Mouse (Mus musculus): ENCODE measurements around the gene Dnajb12. TPM values are rescaled to one million over a fixed set of nuclear protein-coding genes. Genes with fewer than 3 reads are reported as not detected.
A peak's percentile ranks its signal among the peaks of the same experiment; 100 is the strongest.
"Not testable (repeated sequence)": the region's sequence is repeated elsewhere in the genome, so short reads cannot be mapped to it uniquely, and the experiment has no call there.

The Dnajb12 gene
- polyA plus RNA-seq, 1 experiment from 2014 or later: 20.7 TPM

DNA sequence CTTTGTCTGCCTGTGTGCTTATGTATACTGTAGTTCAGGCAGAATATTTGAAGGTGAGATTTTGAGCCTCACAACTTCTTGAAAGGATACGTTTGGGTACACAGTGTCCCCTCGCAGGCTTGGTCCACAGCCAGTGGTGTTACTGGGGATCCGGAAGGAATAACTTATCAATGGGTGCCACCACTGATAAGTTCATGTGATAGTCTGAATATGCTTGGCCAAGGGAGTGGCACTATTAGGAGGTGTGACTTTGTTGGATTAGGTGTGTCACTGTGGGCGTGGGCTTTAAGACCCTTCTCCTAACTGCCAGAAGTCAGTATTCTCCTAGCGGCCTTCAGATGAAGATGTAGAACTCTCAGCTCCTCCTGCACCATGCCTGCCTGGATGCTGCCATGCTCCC, 6.2 kb upstream of the Dnajb12 start:
- WGBS: 91% methylated on average over 5 of the region's 5 CpGs

DNA sequence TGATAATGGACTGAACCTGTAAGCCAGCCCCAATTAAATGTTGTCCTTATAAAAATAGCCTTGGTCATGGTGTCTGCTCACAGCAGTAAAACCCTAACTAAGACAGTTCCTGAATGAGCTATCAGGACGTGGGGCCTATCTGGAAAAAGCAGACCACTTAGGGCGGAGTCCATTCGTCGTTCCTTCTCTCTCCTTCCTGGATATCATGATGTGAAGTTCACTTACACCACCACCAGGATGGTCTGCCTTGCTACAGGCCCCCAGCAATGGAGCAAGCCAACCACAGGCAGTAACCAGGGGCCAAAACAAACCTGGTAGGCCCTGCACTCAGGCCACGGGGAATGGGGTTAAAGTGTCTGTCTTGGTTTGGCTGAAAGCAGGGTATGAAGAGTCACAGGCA, 5.7 kb upstream of the Dnajb12 start:
- H3K4me3 ChIP-seq: no peak overlapping the region
- H3K4me1 ChIP-seq: peaks cover 2% of the 10 kb centered on the region; the same call in 1 of the 2 replicates
- ATAC-seq (ENCODE audit: insufficient number of reproducible peaks, insufficient read depth, low FRiP score, low TSS enrichment, low read depth): no peak
- no peak overlapping the region for H3K9ac ChIP-seq
- H3K36me3 ChIP-seq: no peaks in the 10 kb centered on the region
- H3K27me3 ChIP-seq: no peaks in the 10 kb centered on the region
- no peak overlapping the region for H3K27ac ChIP-seq
- WGBS: 69% methylated on average over 5 of the region's 5 CpGs
- no peaks in the 10 kb centered on the region for H3K9me3 ChIP-seq
- no peak overlapping the region for H3K4me2 ChIP-seq

More for the DNA sequence above, 6.2 kb upstream of the Dnajb12 start:
- H3K27ac ChIP-seq: no peak overlapping the region
- no peaks in the 10 kb centered on the region for H3K4me1 ChIP-seq
- no peak overlapping the region for H3K9ac ChIP-seq
- H3K4me3 ChIP-seq: no peak overlapping the region
- ATAC-seq (ENCODE audit: insufficient number of reproducible peaks, insufficient read depth, low FRiP score, low TSS enrichment, low read depth): no peak
- H3K36me3 ChIP-seq: no peaks in the 10 kb centered on the region
- H3K9me3 ChIP-seq: no peaks in the 10 kb centered on the region
- no peaks in the 10 kb centered on the region for H3K27me3 ChIP-seq
- H3K4me2 ChIP-seq: no peak overlapping the region

DNA sequence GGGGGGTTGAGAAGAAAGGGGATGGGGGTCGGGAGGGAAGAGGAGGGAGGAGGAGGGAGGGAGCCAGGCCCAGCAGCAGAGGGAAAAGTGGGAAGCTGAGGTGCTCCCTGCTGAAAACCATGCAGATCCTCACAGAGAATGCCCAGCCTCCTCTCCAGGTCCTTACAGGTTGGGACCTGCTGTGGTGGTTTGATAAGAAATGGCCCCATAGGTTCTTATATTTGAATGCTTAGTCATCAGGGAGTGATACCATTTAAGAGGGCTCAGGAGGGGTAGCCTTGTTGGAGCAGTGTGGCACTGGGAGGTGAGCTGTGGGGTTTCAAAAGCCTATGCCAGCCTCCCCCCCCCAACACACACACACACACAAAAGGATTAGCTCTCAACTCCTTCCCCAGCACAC, 4.0 kb upstream of the Dnajb12 start:
- WGBS: 6% methylated on average over 1 of the region's 1 CpGs
- H3K4me2 ChIP-seq: no peak overlapping the region
- no peak for ATAC-seq (ENCODE audit: insufficient number of reproducible peaks, insufficient read depth, low FRiP score, low TSS enrichment, low read depth)

DNA sequence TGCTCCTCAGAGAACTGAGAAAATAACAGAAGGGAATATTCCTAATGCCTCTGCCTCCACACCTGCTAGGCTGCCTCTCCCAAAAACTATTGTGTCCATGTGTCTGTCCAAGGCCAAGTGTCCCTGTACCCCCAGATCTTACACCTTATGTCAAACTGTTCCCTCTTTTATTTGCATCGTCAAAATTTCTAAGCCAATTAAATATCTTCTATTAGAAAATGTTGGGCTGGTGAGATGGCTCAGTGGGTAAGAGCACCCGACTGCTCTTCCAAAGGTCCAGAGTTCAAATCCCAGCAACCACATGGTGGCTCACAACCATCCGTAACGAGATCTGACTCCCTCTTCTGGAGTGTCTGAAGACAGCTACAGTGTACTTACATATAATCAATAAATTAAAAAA, 2.7 kb upstream of the Dnajb12 start:
- not testable (repeated sequence) for H3K27me3 ChIP-seq; H3K9ac ChIP-seq; H3K36me3 ChIP-seq; H3K4me3 ChIP-seq; H3K4me2 ChIP-seq; H3K27ac ChIP-seq; H3K9me3 ChIP-seq; ATAC-seq (ENCODE audit: insufficient number of reproducible peaks, insufficient read depth, low FRiP score, low TSS enrichment, low read depth)
- 82% methylated on average over 4 of the region's 4 CpGs for WGBS
- peaks cover 16% of the 10 kb centered on the region for H3K4me1 ChIP-seq

More for the DNA sequence above, 4.0 kb upstream of the Dnajb12 start:
- H3K9me3 ChIP-seq: no peaks in the 10 kb centered on the region
- H3K27me3 ChIP-seq: no peaks in the 10 kb centered on the region
- no peak overlapping the region for H3K27ac ChIP-seq
- no peaks in the 10 kb centered on the region for H3K36me3 ChIP-seq
- H3K9ac ChIP-seq: no peak overlapping the region
- H3K4me3 ChIP-seq: no peak overlapping the region
- H3K4me1 ChIP-seq: peaks cover 7% of the 10 kb centered on the region

DNA sequence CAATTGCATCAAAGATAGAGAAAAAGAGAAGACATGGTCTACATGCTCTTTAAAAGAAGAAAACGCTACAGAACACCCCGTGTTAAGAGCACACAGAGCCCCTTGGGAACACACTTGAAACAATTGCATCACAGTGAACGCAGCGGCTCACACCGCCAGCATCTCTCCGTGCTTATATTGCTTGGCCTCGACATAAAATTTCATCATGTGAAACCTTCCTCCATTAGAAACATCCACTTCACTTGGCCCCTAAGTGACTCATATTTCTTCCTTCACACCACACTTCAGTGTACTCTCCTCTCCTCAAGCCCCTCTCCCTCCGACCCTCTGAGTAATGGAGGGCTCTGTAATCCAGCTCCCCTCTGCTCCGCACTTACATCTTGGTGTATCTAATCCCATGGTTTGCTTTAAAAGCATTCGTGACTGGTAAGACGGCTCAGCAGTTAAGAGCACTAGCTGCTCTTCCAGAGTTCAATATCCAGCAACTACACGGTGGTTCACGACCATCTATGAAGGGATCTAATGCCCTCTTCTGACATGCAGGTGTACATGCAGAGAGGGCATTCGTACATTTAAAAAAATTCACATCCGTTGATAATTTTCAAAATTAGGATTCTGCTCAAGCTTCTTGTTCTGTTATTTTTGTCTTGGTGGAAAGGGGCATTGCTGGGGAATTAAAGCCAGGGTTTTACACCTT, 1.8 kb upstream of the Dnajb12 start:
- WGBS: 73% methylated on average over 15 of the region's 15 CpGs
- Histone ChIP-seq H3K4me3 (no peak overlapping the region), H3K9me3 (no peaks in the 10 kb centered on the region), H3K27ac (no peak overlapping the region), H3K36me3 (no peaks in the 10 kb centered on the region), H3K27me3 (no peaks in the 10 kb centered on the region), H3K4me1 (peaks cover 16% of the 10 kb centered on the region), H3K4me2 (no peak overlapping the region), H3K9ac (no peak overlapping the region)
- ATAC-seq (ENCODE audit: insufficient number of reproducible peaks, insufficient read depth, low FRiP score, low TSS enrichment, low read depth): no peak

DNA sequence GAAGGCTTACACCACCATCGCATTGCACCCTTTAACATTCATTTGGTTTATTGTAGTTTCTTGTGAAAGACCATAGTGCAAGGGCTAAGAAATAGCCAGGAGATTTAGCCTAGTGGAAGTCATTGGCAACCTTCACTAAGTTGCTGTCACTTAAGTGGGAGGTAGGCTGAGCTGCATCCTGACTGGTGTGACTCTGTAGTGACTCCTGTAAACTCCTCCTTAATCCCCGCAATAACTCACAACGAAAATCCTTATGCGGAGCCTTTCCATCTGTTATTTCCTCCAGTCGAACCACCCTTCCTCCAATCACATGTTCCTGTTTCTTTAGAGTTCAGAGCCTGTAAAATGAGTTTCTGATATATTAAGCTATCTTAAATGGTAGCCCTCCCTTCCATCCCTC, 533 bp upstream of the Dnajb12 start:
- Histone ChIP-seq H3K4me3 (peak overlapping the region; percentile 89), H3K9ac (peak overlapping the region; percentile 92), H3K9me3 (no peaks in the 10 kb centered on the region), H3K27me3 (no peaks in the 10 kb centered on the region), H3K36me3 (peaks cover 7% of the 10 kb centered on the region), H3K27ac (peak overlapping the region; percentile 48; the same call in 1 of the 2 replicates), H3K4me2 (peak overlapping the region; percentile 89), H3K4me1 (peaks cover 16% of the 10 kb centered on the region)
- ATAC-seq (ENCODE audit: insufficient number of reproducible peaks, insufficient read depth, low FRiP score, low TSS enrichment, low read depth): no peak
- WGBS: 19% methylated on average over 5 of the region's 5 CpGs

DNA sequence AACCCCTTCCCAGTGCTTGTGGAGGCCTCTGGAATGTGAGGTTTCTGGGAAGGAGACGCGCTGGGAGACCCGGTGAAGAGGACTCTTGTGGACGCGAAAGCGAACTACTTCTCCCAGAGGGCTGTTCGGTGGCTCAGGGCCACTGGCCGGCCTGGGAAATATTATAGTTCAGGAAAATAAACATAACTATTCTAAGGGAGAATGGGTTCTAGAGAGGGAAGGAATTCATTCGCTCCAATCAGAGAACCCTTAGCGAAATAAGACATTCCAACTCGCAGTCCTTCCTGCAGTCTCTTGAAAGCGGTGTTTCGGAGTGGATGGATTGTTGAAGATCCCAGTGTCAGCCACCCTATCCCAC, 652 bp downstream of the Dnajb12 start:
- Histone ChIP-seq H3K4me2 (peak overlapping the region; percentile 89), H3K27me3 (no peaks in the 10 kb centered on the region), H3K36me3 (peaks cover 18% of the 10 kb centered on the region), H3K4me3 (peak overlapping the region; percentile 89), H3K4me1 (peaks cover 16% of the 10 kb centered on the region), H3K9ac (peak overlapping the region; percentile 92), H3K9me3 (no peaks in the 10 kb centered on the region), H3K27ac (peak overlapping the region; percentile 99)
- ATAC-seq (ENCODE audit: insufficient number of reproducible peaks, insufficient read depth, low FRiP score, low TSS enrichment, low read depth): peak; percentile 46
- WGBS: under 1% methylated on average over 13 of the region's 13 CpGs

DNA sequence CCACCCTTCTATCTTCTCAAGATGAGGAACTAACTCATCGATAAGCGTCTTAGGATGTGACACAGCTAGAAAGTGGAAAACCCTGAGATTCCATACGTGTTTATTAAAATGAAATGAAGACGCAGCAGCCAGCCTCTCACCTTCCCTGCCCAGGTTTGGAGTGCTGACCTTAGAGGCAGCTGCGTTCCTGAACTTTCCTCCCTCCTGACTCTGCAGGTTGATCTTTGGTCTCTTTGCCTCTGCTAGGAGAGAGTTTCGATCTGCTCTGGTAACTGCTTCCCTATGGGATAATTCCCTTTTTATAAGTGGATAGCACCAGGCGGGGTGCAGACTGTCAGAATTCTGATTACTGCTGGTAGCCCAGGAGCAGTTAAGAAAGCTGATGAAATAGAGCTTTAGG, 1.5 kb downstream of the Dnajb12 start:
- Histone ChIP-seq H3K9me3 (no peaks in the 10 kb centered on the region), H3K4me3 (peak overlapping the region; percentile 89), H3K27ac (no peak overlapping the region), H3K4me1 (peaks cover 16% of the 10 kb centered on the region), H3K9ac (peak overlapping the region; percentile 92), H3K36me3 (peaks cover 26% of the 10 kb centered on the region), H3K27me3 (no peaks in the 10 kb centered on the region), H3K4me2 (peak overlapping the region; percentile 89)
- 87% methylated on average over 7 of the region's 7 CpGs for WGBS
- ATAC-seq (ENCODE audit: insufficient number of reproducible peaks, insufficient read depth, low FRiP score, low TSS enrichment, low read depth): no peak

DNA sequence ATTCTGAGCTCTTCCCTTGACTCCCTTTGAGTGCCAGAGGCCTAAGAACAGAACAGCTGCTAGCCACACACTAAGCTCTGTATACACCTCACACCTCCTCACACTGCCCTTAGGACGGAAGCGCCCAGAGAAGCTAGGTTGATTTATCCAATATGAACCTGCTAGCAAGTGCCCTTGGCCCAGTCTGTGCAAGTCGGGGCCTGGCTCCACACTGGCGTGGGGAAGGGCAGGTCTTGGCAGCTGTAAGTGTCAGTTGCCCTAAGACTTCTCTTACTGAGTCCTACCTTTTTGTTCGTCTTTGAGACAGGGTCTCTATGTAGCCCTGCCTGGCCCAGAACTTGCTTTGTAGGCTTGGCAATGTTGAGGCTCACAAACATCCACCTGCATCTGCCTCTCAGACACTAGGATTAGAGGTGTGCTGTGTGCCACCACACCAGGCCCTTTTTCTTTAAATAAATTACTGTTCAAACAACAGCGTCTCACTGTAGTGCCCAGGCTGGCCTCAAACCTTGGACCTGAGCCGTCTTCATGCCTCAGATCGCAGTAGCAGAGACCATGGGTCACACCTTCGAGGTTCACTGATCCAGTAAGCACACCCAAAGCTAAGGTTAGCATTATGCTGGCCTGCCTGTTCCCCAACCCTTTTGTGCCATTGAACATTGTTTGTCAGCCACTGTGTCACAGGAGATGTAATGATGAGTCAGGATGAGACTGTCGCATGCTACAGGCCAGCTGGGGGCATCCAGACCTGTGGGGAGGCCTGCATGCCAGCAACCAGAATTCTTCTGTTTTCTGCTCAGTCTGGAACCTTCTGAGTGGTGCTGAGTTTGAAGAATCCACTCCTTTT, 5.2 kb downstream of the Dnajb12 start:
- Histone ChIP-seq H3K36me3 (peaks cover 26% of the 10 kb centered on the region), H3K9ac (0 out of 2 replicates have a peak overlapping the region, but pooled peaks have one; percentile 32), H3K9me3 (no peaks in the 10 kb centered on the region), H3K4me2 (no peak overlapping the region), H3K27ac (no peak overlapping the region), H3K27me3 (no peaks in the 10 kb centered on the region), H3K4me3 (no peak overlapping the region), H3K4me1 (peaks cover 12% of the 10 kb centered on the region)
- ATAC-seq (ENCODE audit: insufficient number of reproducible peaks, insufficient read depth, low FRiP score, low TSS enrichment, low read depth): no peak
- WGBS: 88% methylated on average over 10 of the region's 10 CpGs

DNA sequence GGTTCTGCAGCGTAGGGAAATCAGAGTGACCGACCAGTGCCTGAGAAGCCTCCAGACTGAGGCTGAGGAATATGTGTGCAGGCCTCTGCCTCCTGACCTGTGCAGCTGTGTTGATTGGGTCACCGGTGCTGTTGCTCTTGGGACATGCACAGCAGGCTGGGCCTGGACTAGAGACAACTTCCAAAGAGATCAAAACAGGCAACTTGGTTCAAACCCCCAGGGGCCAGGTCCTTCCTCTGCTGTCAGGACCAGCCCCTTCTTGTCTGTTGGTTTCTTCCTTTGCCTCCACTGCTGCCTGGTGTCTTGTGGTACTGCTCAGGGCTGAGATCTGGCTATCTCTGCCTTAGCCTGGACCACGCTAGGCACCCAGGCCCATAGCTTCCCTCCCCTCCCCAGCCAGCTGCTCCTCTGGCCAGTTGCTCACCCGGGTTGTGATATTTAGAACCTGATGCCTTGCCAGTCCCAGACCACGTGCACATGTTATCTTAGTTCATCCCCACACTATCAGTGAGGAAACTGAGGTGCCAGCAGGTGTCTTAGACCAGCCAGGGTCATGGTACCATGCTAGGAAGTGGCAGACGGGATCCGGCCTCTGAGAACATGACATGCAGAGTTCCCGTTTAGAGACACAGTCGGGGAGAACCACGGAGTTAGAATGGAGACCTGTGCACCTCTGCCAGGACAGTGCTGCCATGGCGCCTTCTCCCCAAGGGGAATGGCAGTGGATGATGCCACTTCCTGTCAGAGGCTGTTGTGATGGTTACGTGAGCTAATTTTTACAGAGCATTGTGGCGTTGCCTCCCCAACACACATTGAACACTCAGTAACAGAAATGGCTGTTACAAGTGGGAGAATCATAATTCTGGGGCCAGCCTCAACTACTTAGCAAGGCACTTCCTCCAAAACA, 6.1 kb downstream of the Dnajb12 start:
- Histone ChIP-seq H3K36me3 (peaks cover 31% of the 10 kb centered on the region), H3K4me1 (peaks cover 9% of the 10 kb centered on the region), H3K9me3 (no peaks in the 10 kb centered on the region), H3K27ac (no peak overlapping the region), H3K4me2 (no peak overlapping the region), H3K27me3 (no peaks in the 10 kb centered on the region), H3K4me3 (no peak overlapping the region), H3K9ac (no peak overlapping the region)
- WGBS: 90% methylated on average over 14 of the region's 14 CpGs
- ATAC-seq (ENCODE audit: insufficient number of reproducible peaks, insufficient read depth, low FRiP score, low TSS enrichment, low read depth): no peak

DNA sequence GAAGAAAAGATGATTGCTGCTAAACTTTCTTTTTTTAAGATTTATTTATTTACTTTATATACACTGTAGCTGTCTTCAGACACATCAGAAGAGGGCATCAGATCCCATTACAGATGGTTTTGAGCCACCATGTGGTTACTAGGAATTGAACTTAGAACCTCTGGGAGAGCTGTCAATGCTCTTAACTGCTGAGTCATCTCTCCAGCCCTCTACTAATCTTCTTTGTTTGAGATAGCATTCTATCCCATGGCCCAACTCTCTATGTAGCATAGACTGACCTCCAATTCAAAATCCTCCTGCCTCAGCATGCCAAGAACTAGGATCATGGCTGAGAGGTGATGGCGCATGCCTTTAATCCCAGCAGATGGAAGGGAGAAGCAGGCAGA, 6.7 kb downstream of the Dnajb12 start:
- H3K27ac ChIP-seq: no peak overlapping the region
- H3K9me3 ChIP-seq: no peaks in the 10 kb centered on the region
- WGBS: 100% methylated on average over 1 of the region's 1 CpGs
- no peak overlapping the region for H3K9ac ChIP-seq
- H3K4me2 ChIP-seq: no peak overlapping the region
- no peak overlapping the region for H3K4me3 ChIP-seq
- H3K36me3 ChIP-seq: peaks cover 37% of the 10 kb centered on the region
- peaks cover 3% of the 10 kb centered on the region for H3K4me1 ChIP-seq
- no peak for ATAC-seq (ENCODE audit: insufficient number of reproducible peaks, insufficient read depth, low FRiP score, low TSS enrichment, low read depth)
- H3K27me3 ChIP-seq: no peaks in the 10 kb centered on the region
